Mouse (Mus musculus): Measurements from ENCODE around the gene Adamtsl1. TPM values are rescaled to one million over a fixed set of nuclear protein-coding genes. Genes with fewer than 3 reads are reported as not detected.

The Adamtsl1 gene
- polyA plus RNA-seq, 1 experiment from 2014 or later, result 8.1 TPM

GRCm38 (mm10) chr4:86124374-86124773 is 610.4 kb downstream of the Adamtsl1 start:
- DNase-seq (ENCODE audit: low spot score), result no peak
- no peak overlapping the region for H3K4me3 ChIP-seq (ENCODE audit: low read depth, low read length)
- H3K27ac ChIP-seq (ENCODE audit: low read depth, low read length), result no peak overlapping the region
- no peak overlapping the region for H3K9ac ChIP-seq (ENCODE audit: low read length)
- H3K36me3 ChIP-seq (ENCODE audit: control insufficient read depth, insufficient read depth, low read length), result no peaks in the 10 kb centered on the region
- no peaks in the 10 kb centered on the region for H3K4me1 ChIP-seq (replicated peaks; ENCODE audit: control insufficient read depth, insufficient read depth, low read length)
- H3K27me3 ChIP-seq (ENCODE audit: control insufficient read depth, insufficient read depth, low read length), result no peaks in the 10 kb centered on the region
- H3K4me2 ChIP-seq (ENCODE audit: low read depth, low read length, severe bottlenecking), result no peak overlapping the region
- no peaks in the 10 kb centered on the region for H3K9me3 ChIP-seq (ENCODE audit: control insufficient read depth, low read length)
- no peak for ATAC-seq (replicated peaks; ENCODE audit: low FRiP score)
- 73% methylated on average over 3 of the region's 3 CpGs for WGBS

- Histone ChIP-seq H3K4me2 (ENCODE audit: low read depth, low read length, severe bottlenecking) (no peak overlapping the region), H3K9me3 (ENCODE audit: control insufficient read depth, low read length) (no peaks in the 10 kb centered on the region), H3K4me1 (replicated peaks; ENCODE audit: control insufficient read depth, insufficient read depth, low read length) (no peaks in the 10 kb centered on the region), H3K4me3 (ENCODE audit: low read depth, low read length) (no peak overlapping the region), H3K27me3 (ENCODE audit: control insufficient read depth, insufficient read depth, low read length) (no peaks in the 10 kb centered on the region), H3K27ac (ENCODE audit: low read depth, low read length) (no peak overlapping the region), H3K9ac (ENCODE audit: low read length) (no peak overlapping the region), H3K36me3 (ENCODE audit: control insufficient read depth, insufficient read depth, low read length) (no peaks in the 10 kb centered on the region)
- ATAC-seq (replicated peaks; ENCODE audit: low FRiP score) (no peak), DNase-seq (ENCODE audit: low spot score) (no peak)
- 88% methylated on average over 2 of the region's 2 CpGs for WGBS
Measured at GRCm38 (mm10) chr4:86126636-86127035, 612.7 kb downstream of the Adamtsl1 start.

GRCm38 (mm10) chr4:86158551-86158950 is 644.6 kb downstream of the Adamtsl1 start:
- no peaks in the 10 kb centered on the region for H3K27me3 ChIP-seq (ENCODE audit: control insufficient read depth, insufficient read depth, low read length)
- no peaks in the 10 kb centered on the region for H3K36me3 ChIP-seq (ENCODE audit: control insufficient read depth, insufficient read depth, low read length)
- no peak overlapping the region for H3K4me2 ChIP-seq (ENCODE audit: low read depth, low read length, severe bottlenecking)
- H3K4me1 ChIP-seq (replicated peaks; ENCODE audit: control insufficient read depth, insufficient read depth, low read length), result no peaks in the 10 kb centered on the region
- no peak overlapping the region for H3K9ac ChIP-seq (ENCODE audit: low read length)
- H3K27ac ChIP-seq (ENCODE audit: low read depth, low read length), result no peak overlapping the region
- DNase-seq (ENCODE audit: low spot score), result no peak
- H3K4me3 ChIP-seq (ENCODE audit: low read depth, low read length), result no peak overlapping the region
- 92% methylated on average over 4 of the region's 4 CpGs for WGBS
- H3K9me3 ChIP-seq (ENCODE audit: control insufficient read depth, low read length), result no peaks in the 10 kb centered on the region
- ATAC-seq (replicated peaks; ENCODE audit: low FRiP score), result no peak

- ATAC-seq (replicated peaks; ENCODE audit: low FRiP score) (no peak), DNase-seq (ENCODE audit: low spot score) (no peak)
- no peaks in the 10 kb centered on the region for H3K9me3 ChIP-seq (ENCODE audit: control insufficient read depth, low read length)
- no peak overlapping the region for H3K4me3 ChIP-seq (ENCODE audit: low read depth, low read length)
- no peak overlapping the region for H3K4me2 ChIP-seq (ENCODE audit: low read depth, low read length, severe bottlenecking)
- H3K27me3 ChIP-seq (ENCODE audit: control insufficient read depth, insufficient read depth, low read length), result no peaks in the 10 kb centered on the region
- H3K9ac ChIP-seq (ENCODE audit: low read length), result no peak overlapping the region
- 56% methylated on average over 1 of the region's 1 CpGs for WGBS
- no peaks in the 10 kb centered on the region for H3K4me1 ChIP-seq (replicated peaks; ENCODE audit: control insufficient read depth, insufficient read depth, low read length)
- H3K36me3 ChIP-seq (ENCODE audit: control insufficient read depth, insufficient read depth, low read length), result no peaks in the 10 kb centered on the region
- H3K27ac ChIP-seq (ENCODE audit: low read depth, low read length), result no peak overlapping the region
Measured at GRCm38 (mm10) chr4:86159362-86159761, 645.4 kb downstream of the Adamtsl1 start.

GRCm38 (mm10) chr4:86170763-86171162 is 656.8 kb downstream of the Adamtsl1 start:
- Histone ChIP-seq H3K36me3 (ENCODE audit: control insufficient read depth, insufficient read depth, low read length) (no peaks in the 10 kb centered on the region), H3K4me1 (replicated peaks; ENCODE audit: control insufficient read depth, insufficient read depth, low read length) (no peaks in the 10 kb centered on the region), H3K4me3 (ENCODE audit: low read depth, low read length) (no peak overlapping the region), H3K4me2 (ENCODE audit: low read depth, low read length, severe bottlenecking) (no peak overlapping the region), H3K9me3 (ENCODE audit: control insufficient read depth, low read length) (no peaks in the 10 kb centered on the region), H3K9ac (ENCODE audit: low read length) (no peak overlapping the region), H3K27ac (ENCODE audit: low read depth, low read length) (no peak overlapping the region), H3K27me3 (ENCODE audit: control insufficient read depth, insufficient read depth, low read length) (no peaks in the 10 kb centered on the region)
- peak; percentile 83 for ATAC-seq (replicated peaks; ENCODE audit: low FRiP score)
- WGBS, result 58% methylated on average over 10 of the region's 10 CpGs
- DNase-seq (ENCODE audit: low spot score), result peak; percentile 51

GRCm38 (mm10) chr4:86171461-86171860 is 657.5 kb downstream of the Adamtsl1 start:
- Histone ChIP-seq H3K36me3 (ENCODE audit: control insufficient read depth, insufficient read depth, low read length) (no peaks in the 10 kb centered on the region), H3K27me3 (ENCODE audit: control insufficient read depth, insufficient read depth, low read length) (no peaks in the 10 kb centered on the region), H3K4me2 (ENCODE audit: low read depth, low read length, severe bottlenecking) (no peak overlapping the region), H3K9me3 (ENCODE audit: control insufficient read depth, low read length) (no peaks in the 10 kb centered on the region), H3K4me1 (replicated peaks; ENCODE audit: control insufficient read depth, insufficient read depth, low read length) (no peaks in the 10 kb centered on the region), H3K27ac (ENCODE audit: low read depth, low read length) (no peak overlapping the region), H3K4me3 (ENCODE audit: low read depth, low read length) (no peak overlapping the region), H3K9ac (ENCODE audit: low read length) (no peak overlapping the region)
- 85% methylated on average over 5 of the region's 5 CpGs for WGBS
- no peak for DNase-seq (ENCODE audit: low spot score)
- ATAC-seq (replicated peaks; ENCODE audit: low FRiP score), result no peak

- no peak overlapping the region for H3K4me3 ChIP-seq (ENCODE audit: low read depth, low read length)
- no peaks in the 10 kb centered on the region for H3K4me1 ChIP-seq (replicated peaks; ENCODE audit: control insufficient read depth, insufficient read depth, low read length)
- H3K27ac ChIP-seq (ENCODE audit: low read depth, low read length), result no peak overlapping the region
- H3K27me3 ChIP-seq (ENCODE audit: control insufficient read depth, insufficient read depth, low read length), result no peaks in the 10 kb centered on the region
- H3K9me3 ChIP-seq (ENCODE audit: control insufficient read depth, low read length), result no peaks in the 10 kb centered on the region
- H3K36me3 ChIP-seq (ENCODE audit: control insufficient read depth, insufficient read depth, low read length), result no peaks in the 10 kb centered on the region
- DNase-seq (ENCODE audit: low spot score) (no peak), ATAC-seq (replicated peaks; ENCODE audit: low FRiP score) (no peak)
- H3K4me2 ChIP-seq (ENCODE audit: low read depth, low read length, severe bottlenecking), result no peak overlapping the region
- WGBS, result 89% methylated on average over 6 of the region's 6 CpGs
- no peak overlapping the region for H3K9ac ChIP-seq (ENCODE audit: low read length)
Measured at GRCm38 (mm10) chr4:86177471-86177870, 663.5 kb downstream of the Adamtsl1 start.

- Histone ChIP-seq H3K4me1 (replicated peaks; ENCODE audit: control insufficient read depth, insufficient read depth, low read length) (no peaks in the 10 kb centered on the region), H3K4me3 (ENCODE audit: low read depth, low read length) (no peak overlapping the region), H3K9me3 (ENCODE audit: control insufficient read depth, low read length) (no peaks in the 10 kb centered on the region), H3K27ac (ENCODE audit: low read depth, low read length) (no peak overlapping the region), H3K36me3 (ENCODE audit: control insufficient read depth, insufficient read depth, low read length) (no peaks in the 10 kb centered on the region), H3K9ac (ENCODE audit: low read length) (no peak overlapping the region), H3K27me3 (ENCODE audit: control insufficient read depth, insufficient read depth, low read length) (no peaks in the 10 kb centered on the region), H3K4me2 (ENCODE audit: low read depth, low read length, severe bottlenecking) (no peak overlapping the region)
- ATAC-seq (replicated peaks; ENCODE audit: low FRiP score) (no peak), DNase-seq (ENCODE audit: low spot score) (no peak)
- 92% methylated on average over 14 of the region's 14 CpGs for WGBS
Measured at GRCm38 (mm10) chr4:86178116-86178515, 664.1 kb downstream of the Adamtsl1 start.

- H3K4me3 ChIP-seq (ENCODE audit: low read depth, low read length), result no peak overlapping the region
- H3K27ac ChIP-seq (ENCODE audit: low read depth, low read length), result no peak overlapping the region
- H3K36me3 ChIP-seq (ENCODE audit: control insufficient read depth, insufficient read depth, low read length), result no peaks in the 10 kb centered on the region
- no peaks in the 10 kb centered on the region for H3K27me3 ChIP-seq (ENCODE audit: control insufficient read depth, insufficient read depth, low read length)
- ATAC-seq (replicated peaks; ENCODE audit: low FRiP score), result peak; percentile 84
- no peak overlapping the region for H3K9ac ChIP-seq (ENCODE audit: low read length)
- H3K4me1 ChIP-seq (replicated peaks; ENCODE audit: control insufficient read depth, insufficient read depth, low read length), result no peaks in the 10 kb centered on the region; the same call in 1 of the 2 replicates
- WGBS, result 40% methylated on average over 1 of the region's 1 CpGs
- H3K4me2 ChIP-seq (ENCODE audit: low read depth, low read length, severe bottlenecking), result no peak overlapping the region
- no peaks in the 10 kb centered on the region for H3K9me3 ChIP-seq (ENCODE audit: control insufficient read depth, low read length)
- DNase-seq (ENCODE audit: low spot score), result no peak
Measured at GRCm38 (mm10) chr4:86183701-86184173, 669.8 kb downstream of the Adamtsl1 start.

All from forebrain, embryonic 11.5 days (tissue).